Mouse (Mus musculus) heart, adult 2 months (tissue): Measurements from ENCODE around the gene Tssk1.

Source experiments
- CTCF ChIP-seq: fragments of 200-600 bp; IDR thresholded peaks from 2 replicates; pipeline ENCODE4 v1.8.1; 2022; ENCODE audit warnings: antibody characterized with exemption, mild to moderate bottlenecking, moderate library complexity
- POLR2A ChIP-seq: fragments of 200-500 bp; IDR thresholded peaks from 2 replicates; pipeline ENCODE4 v1.6.1; 2011; ENCODE audit warnings: mild to moderate bottlenecking, low read depth, low read length, control low read depth; ENCODE audit not compliant: insufficient read depth

GRCm38 (mm10) chr16:17939255-17939751, 45.3 kb downstream of the Tssk1 start:
- TF ChIP-seq CTCF (no peak), POLR2A (no peak)
